Mouse (Mus musculus) midbrain, embryonic 11.5 days (tissue): ENCODE results near the gene Myof. TPM values are rescaled to one million over a fixed set of nuclear protein-coding genes. Genes with fewer than 3 reads are reported as not detected.
A peak's percentile ranks its signal among the peaks of the same experiment; 100 is the strongest.

ENCODE experiments used
- ATAC-seq: fragments of 200-750 bp; cut with Nextera tagmentation; 2 replicates; pipeline ENCODE4 v1.8.0; 2017; ENCODE audit warnings: moderate TSS enrichment, moderate library complexity; ENCODE audit not compliant: low FRiP score
- DNase-seq: peaks from one replicate; pipeline ENCODE4 v3.0.0; 2015; ENCODE audit warnings: low spot score; ENCODE audit errors: missing footprints
- H3K27ac ChIP-seq: fragments of 300-500 bp; sonication (generic); 2 replicates; pipeline ENCODE4 v1.5.1; 2014; ENCODE audit warnings: low read depth, low read length
- H3K27me3 ChIP-seq: fragments of 300-500 bp; sonication (generic); 2 replicates; pipeline ENCODE4 v1.6.1; 2014; ENCODE audit warnings: mild to moderate bottlenecking, low read length, moderate library complexity, mixed read lengths; ENCODE audit not compliant: control insufficient read depth, insufficient read depth
- H3K36me3 ChIP-seq: fragments of 300-500 bp; sonication (generic); 2 replicates; pipeline ENCODE4 v1.6.1; 2014; ENCODE audit warnings: mild to moderate bottlenecking, low read length, moderate library complexity, mixed read lengths; ENCODE audit not compliant: control insufficient read depth, insufficient read depth
- H3K4me1 ChIP-seq: fragments of 300-500 bp; sonication (generic); 2 replicates; pipeline ENCODE4 v1.6.1; 2014; ENCODE audit warnings: low read length; ENCODE audit not compliant: control insufficient read depth, insufficient read depth
- H3K4me2 ChIP-seq: fragments of 300-500 bp; sonication (generic); 2 replicates; pipeline ENCODE4 v1.6.1; 2014; ENCODE audit warnings: mild to moderate bottlenecking, moderate library complexity
- H3K4me3 ChIP-seq: fragments of 300-500 bp; sonication (generic); 2 replicates; pipeline ENCODE4 v1.5.1; 2014; ENCODE audit warnings: low read depth, low read length
- H3K9ac ChIP-seq: fragments of 300-500 bp; sonication (generic); 2 replicates; pipeline ENCODE4 v1.6.1; 2014; ENCODE audit warnings: low read length
- H3K9me3 ChIP-seq: fragments of 300-500 bp; sonication (generic); 2 replicates; pipeline ENCODE4 v1.6.1; 2016; ENCODE audit warnings: low read length; ENCODE audit not compliant: control insufficient read depth
- WGBS: fragments of 180-500 bp; shearing (Covaris S2); extraction: QIAGEN DNeasy Blood & Tissue Kit; methylation state at CpG from one replicate; pipeline ENCODE4 v1.1.7; 2014; 5-methylcytosine and 5-hydroxymethylcytosine counted together
- polyA plus RNA-seq: library from polyadenylated mRNA; unstranded; fragments of >200 nt; fragmentation: Nextera tagmentation; extraction: Ambion mirVana; gene quantifications from 2 replicates; pipeline ENCODE4 v1.2.1, GENCODE M21; 2014

Gene Myof
- polyA plus RNA-seq, 1 experiment from 2014 or later = 3.3 TPM

DNA sequence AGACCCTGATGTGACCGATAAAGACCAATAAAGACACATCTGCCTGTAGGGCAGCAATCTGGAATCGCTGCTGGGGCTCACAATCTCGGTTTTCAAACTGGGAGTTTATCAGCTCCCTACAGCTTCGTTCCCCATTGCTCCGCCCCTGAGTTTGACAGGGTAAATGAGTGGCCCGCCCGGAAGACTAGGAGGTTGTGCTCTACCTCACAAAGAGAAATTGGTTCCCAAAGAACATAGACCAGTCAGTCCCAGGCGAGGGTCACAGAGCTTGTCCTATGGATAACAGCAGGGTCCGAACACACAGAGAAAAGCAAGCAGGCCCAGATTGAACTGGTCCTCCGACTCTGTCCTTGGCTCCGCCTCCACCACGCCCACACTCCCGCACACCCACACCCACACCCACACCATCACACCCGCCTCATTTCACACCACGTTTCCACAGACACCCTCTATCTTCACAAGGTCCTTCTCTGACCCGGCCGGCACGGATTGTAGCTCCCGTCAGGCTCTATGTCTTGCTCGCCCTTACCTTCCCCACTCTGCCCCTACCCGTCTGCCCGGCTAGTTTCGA is 10.9 kb upstream of the Myof start:
- no peak overlapping the region for H3K27ac ChIP-seq
- peak overlapping the region; percentile 75 for H3K4me3 ChIP-seq
- ATAC-seq (peak; percentile 90; the same call in 1 of the 2 replicates), DNase-seq (no peak)
- H3K4me1 ChIP-seq = peaks cover 7% of the 10 kb centered on the region; the same call in 1 of the 2 replicates
- H3K9me3 ChIP-seq = no peaks in the 10 kb centered on the region
- H3K4me2 ChIP-seq = peak overlapping the region; percentile 47
- no peaks in the 10 kb centered on the region for H3K27me3 ChIP-seq
- WGBS = under 1% methylated on average over 23 of the region's 23 CpGs
- H3K36me3 ChIP-seq = peaks cover 3% of the 10 kb centered on the region; the same call in 1 of the 2 replicates
- peak overlapping the region; percentile 48 for H3K9ac ChIP-seq

DNA sequence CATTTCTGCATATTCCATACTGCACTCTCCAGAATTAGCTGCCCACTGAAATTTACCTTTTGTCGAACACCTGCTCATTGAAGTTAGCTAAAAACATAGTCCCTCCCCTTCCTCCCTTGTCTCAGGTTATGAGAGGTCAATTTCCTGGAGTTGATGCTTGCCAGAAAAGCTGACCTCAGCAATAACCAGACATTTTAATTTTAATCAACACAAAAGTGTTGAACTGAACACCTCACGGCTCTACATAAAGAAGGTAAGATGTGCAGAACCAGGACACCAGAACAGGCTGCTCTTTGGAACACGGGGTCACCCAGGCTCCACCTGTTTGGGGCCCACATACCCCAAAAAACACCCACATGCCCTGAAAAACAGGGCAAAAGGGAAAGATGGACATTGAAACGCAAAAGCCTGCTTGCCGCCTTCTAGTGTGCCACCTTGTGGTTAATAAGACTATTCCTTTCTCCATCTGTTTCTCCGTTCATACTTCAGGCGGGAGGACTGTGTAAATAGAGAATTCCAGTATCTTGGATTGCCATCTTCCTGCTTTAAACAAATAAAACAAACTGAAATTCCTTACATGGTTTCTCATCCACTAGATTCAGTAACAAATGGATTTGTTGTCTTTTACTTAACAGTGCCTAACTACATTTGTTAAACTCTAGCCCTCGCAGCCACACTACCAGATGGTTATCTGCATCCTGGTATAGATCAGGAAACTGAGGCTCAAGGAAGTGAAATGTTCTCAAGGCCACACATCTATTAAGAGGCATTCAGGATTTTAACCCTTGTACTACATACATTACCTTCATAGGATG is 10.1 kb upstream of the Myof start:
- whole genome bisulfite sequencing = 32% methylated on average over 8 of the region's 8 CpGs
- Histone ChIP-seq H3K4me2 (peak overlapping the region; percentile 47), H3K27me3 (no peaks in the 10 kb centered on the region), H3K4me1 (peaks cover 7% of the 10 kb centered on the region; the same call in 1 of the 2 replicates), H3K4me3 (peak overlapping the region; percentile 75; the same call in 1 of the 2 replicates), H3K36me3 (peaks cover 3% of the 10 kb centered on the region; the same call in 1 of the 2 replicates), H3K9ac (peak overlapping the region; percentile 48; the same call in 1 of the 2 replicates), H3K27ac (no peak overlapping the region), H3K9me3 (no peaks in the 10 kb centered on the region)
- no peak for ATAC-seq
- peak; percentile 91 for DNase-seq

DNA sequence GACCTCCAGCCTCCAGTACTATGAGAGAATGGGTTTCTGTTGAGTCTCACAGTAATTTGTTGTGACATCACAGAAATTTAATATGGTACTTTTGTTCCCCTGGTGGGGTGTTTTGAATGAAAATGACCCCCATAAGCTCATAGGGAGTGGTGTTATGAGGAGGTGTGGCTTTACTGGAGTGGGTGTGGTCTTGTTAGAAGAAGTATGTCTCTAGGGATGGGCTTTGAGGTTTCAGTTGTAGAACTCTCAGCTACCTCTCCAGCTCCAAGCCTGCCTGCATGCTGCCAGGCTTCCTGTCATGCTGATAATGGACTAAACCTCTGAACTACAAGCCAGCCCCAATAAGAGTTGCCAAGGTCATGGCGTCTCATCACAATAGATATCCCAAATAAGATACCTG is 6.3 kb upstream of the Myof start:
- no peak overlapping the region for H3K9ac ChIP-seq
- H3K36me3 ChIP-seq = no peaks in the 10 kb centered on the region
- H3K27me3 ChIP-seq = no peaks in the 10 kb centered on the region
- no peaks in the 10 kb centered on the region for H3K9me3 ChIP-seq
- ATAC-seq = no peak
- no peaks in the 10 kb centered on the region for H3K4me1 ChIP-seq
- no peak overlapping the region for H3K4me3 ChIP-seq
- no peak for DNase-seq
- WGBS = 88% methylated on average over 1 of the region's 1 CpGs
- H3K4me2 ChIP-seq = no peak overlapping the region
- no peak overlapping the region for H3K27ac ChIP-seq

DNA sequence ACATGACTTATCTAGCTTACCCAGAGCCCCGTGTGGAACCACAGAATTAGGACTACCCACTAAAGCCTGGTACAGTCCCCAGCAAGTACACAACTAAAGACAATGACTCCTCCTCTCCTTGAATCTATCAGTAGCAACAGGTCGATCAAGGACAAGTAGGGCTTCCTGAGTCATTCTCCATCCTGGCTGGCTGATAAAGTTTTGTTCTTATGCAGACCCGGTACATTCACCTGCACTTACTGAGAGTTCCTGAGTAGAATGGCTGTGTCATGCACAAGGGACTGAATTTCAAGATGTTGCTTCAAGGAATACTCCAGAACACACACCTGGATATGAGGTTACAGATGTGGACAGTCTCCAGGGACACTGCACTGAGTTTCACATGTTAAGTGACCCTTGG is 1.8 kb upstream of the Myof start:
- H3K4me2 ChIP-seq = no peak overlapping the region

DNA sequence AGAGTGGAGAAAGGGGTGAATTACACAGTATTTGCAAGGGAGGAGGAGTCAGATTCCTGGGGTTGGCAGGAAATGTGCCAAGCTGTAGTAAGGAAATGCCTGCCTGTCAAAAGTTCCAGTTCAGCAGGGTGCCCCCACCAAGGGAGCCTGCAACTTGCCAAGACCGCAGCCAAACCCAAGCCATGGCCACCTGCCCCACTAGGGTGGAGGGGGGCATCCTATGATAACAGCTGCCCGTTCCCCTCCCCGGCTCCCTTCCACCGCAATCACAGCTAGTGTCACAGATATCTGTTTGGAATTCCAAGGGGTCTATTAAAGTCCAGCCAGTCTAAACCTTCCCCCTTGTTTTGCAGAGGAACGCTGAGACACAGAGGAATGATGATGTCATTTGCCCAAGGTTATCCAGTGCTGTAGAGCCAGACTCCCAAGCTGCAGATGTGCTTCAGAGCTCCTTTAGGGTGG is 1.1 kb downstream of the Myof start:
- Histone ChIP-seq H3K4me2 (no peak overlapping the region), H3K4me3 (no peak overlapping the region)

More for the DNA sequence above, 1.8 kb upstream of the Myof start:
- Histone ChIP-seq H3K36me3 (no peaks in the 10 kb centered on the region), H3K4me1 (peaks cover 4% of the 10 kb centered on the region; the same call in 1 of the 2 replicates), H3K9ac (no peak overlapping the region), H3K4me3 (no peak overlapping the region), H3K27me3 (peaks cover 20% of the 10 kb centered on the region), H3K27ac (no peak overlapping the region), H3K9me3 (no peaks in the 10 kb centered on the region)
- DNase-seq = no peak
- ATAC-seq = no peak
- 86% methylated on average over 3 of the region's 3 CpGs for WGBS

DNA sequence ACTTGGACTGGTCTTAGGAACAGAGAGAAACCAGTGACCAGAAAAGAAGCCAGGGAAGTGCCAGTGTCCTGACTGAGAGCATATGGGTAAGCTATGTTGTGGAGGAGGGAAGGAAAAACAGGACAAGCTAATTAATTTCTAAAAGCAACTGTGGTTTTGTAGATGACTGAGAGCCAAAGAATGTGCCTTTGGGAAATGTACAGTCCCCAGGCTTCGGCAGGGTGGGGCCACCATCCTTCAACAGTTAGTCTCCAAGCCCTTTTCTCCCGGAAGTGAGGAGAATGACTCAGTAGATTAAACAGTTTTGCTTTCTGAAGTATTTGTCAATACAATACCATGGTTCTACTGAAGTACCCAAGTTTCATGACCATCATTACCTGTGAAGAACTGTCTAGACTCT is 5.1 kb downstream of the Myof start:
- Histone ChIP-seq H3K4me3 (no peak overlapping the region), H3K36me3 (no peaks in the 10 kb centered on the region), H3K9ac (no peak overlapping the region), H3K4me1 (peaks cover under 1% of the 10 kb centered on the region; the same call in 1 of the 2 replicates), H3K4me2 (no peak overlapping the region), H3K9me3 (no peaks in the 10 kb centered on the region), H3K27me3 (peaks cover 14% of the 10 kb centered on the region), H3K27ac (no peak overlapping the region)
- ATAC-seq = no peak
- 72% methylated on average over 2 of the region's 2 CpGs for WGBS
- no peak for DNase-seq

More for the DNA sequence above, 1.1 kb downstream of the Myof start:
- peaks cover 20% of the 10 kb centered on the region for H3K27me3 ChIP-seq
- peaks cover 4% of the 10 kb centered on the region; the same call in 1 of the 2 replicates for H3K4me1 ChIP-seq
- ATAC-seq (no peak), DNase-seq (no peak)
- H3K9me3 ChIP-seq = no peaks in the 10 kb centered on the region
- no peak overlapping the region for H3K27ac ChIP-seq
- H3K36me3 ChIP-seq = no peaks in the 10 kb centered on the region
- H3K9ac ChIP-seq = no peak overlapping the region
- WGBS = 59% methylated on average over 5 of the region's 5 CpGs

DNA sequence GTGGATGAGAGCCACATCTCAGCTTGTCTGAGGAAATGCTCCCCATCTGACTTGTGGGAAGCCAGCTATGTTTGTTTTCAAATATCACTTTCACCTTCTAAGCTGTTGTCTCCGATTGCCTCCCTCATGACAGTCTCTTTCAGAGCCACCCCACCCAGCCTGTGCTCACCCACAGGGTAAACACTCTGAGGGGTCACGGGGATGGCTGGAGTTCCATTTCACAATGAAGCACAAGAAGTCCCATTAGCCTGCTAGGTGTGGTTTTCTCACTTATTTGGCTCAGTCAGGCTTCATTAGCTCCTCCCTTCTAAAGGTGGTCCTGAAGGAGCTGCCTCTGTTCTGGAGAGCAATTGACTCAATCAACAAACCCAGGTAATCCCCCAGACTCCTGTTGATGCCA is 7.6 kb downstream of the Myof start:
- WGBS = 86% methylated on average over 2 of the region's 2 CpGs
- Histone ChIP-seq H3K4me1 (no peaks in the 10 kb centered on the region), H3K36me3 (no peaks in the 10 kb centered on the region), H3K9ac (no peak overlapping the region), H3K27ac (no peak overlapping the region), H3K9me3 (no peaks in the 10 kb centered on the region), H3K27me3 (peaks cover 3% of the 10 kb centered on the region; the same call in 1 of the 2 replicates), H3K4me2 (no peak overlapping the region), H3K4me3 (no peak overlapping the region)
- ATAC-seq (no peak), DNase-seq (no peak)

DNA sequence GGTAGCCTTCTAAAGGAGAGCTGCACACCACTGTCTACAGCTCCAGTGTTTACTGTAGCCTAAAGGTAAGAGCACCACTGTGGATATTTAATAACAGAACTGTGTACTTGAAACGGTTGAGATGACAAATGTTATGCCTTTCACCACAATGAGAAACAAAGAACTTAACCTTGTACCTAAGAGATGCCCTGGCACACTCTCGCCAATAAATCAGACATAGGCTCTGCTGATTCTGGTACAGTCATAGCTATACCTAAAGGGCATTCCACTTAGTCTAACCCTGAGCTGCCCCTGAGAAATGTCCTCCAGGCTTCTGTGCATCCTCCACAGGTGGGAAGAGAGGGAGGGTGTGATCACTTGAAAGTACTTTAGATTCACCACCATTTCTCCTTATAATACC is 8.7 kb downstream of the Myof start:
- ATAC-seq (no peak), DNase-seq (no peak)
- H3K4me1 ChIP-seq = no peaks in the 10 kb centered on the region
- H3K4me2 ChIP-seq = no peak overlapping the region
- no peak overlapping the region for H3K4me3 ChIP-seq
- H3K36me3 ChIP-seq = no peaks in the 10 kb centered on the region
- WGBS = 79% methylated on average over 2 of the region's 2 CpGs
- no peak overlapping the region for H3K9ac ChIP-seq
- no peaks in the 10 kb centered on the region for H3K9me3 ChIP-seq
- H3K27me3 ChIP-seq = no peaks in the 10 kb centered on the region
- H3K27ac ChIP-seq = no peak overlapping the region

DNA sequence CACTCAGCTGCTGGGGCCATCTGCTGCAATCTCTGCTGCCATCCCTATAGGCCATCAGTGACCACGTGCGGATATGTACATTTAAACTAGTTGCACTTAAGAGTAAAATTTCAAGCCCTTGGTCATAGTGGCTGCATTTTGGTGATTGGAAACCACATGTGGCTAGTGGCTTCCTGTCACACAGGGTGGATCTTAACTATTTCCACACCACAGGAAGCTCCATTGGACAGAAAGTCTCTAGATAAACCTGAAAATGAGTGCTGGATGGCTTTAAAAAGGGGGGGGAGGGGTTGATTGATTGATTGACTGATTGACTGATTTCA is 9.7 kb downstream of the Myof start:
- Histone ChIP-seq H3K9ac (no peak overlapping the region), H3K27me3 (no peaks in the 10 kb centered on the region), H3K4me1 (no peaks in the 10 kb centered on the region), H3K36me3 (no peaks in the 10 kb centered on the region), H3K9me3 (no peaks in the 10 kb centered on the region), H3K4me2 (no peak overlapping the region), H3K27ac (no peak overlapping the region), H3K4me3 (no peak overlapping the region)
- ATAC-seq (no peak), DNase-seq (no peak)
- 71% methylated on average over 2 of the region's 2 CpGs for WGBS
